Comparison of ENCODE assay signal across 17 mouse cellular contexts in genomic region chr7:117377138-117377537, GRCm38 (mm10).
"Had no signal": no experiment of that assay in that cellular context is flagged by ENCODE, and none has a peak within 500 bp of the region (broad histone marks: within the 10 kb centered on the region; RNA-seq: fewer than 3 reads in every experiment).

No protein-coding gene starts in this region.

- H3K4me3 ChIP-seq: neural tube, embryonic 12.5 days; neural tube, embryonic 13.5 days; neural tube, embryonic 15.5 days; stomach, embryonic 15.5 days had no signal

- DNase-seq: retina, postnatal 1 day; right cerebral cortex, adult 18-20 months; right cerebral cortex, postnatal 14 days; right cerebral cortex, postnatal 25 days; right cerebral cortex, postnatal 4 days; spleen, adult 18-20 months; thymus, adult 18-20 months; thymus, adult 2 months; thymus, postnatal 14 days; thymus, postnatal 25 days; thymus, postnatal 36 days; thymus, postnatal 4 days had no signal

- H3K9ac ChIP-seq: neural tube, embryonic 12.5 days; neural tube, embryonic 13.5 days; neural tube, embryonic 15.5 days; stomach, embryonic 15.5 days had no signal

- H3K9me3 ChIP-seq: neural tube, embryonic 12.5 days; neural tube, embryonic 13.5 days; neural tube, embryonic 15.5 days; stomach, embryonic 15.5 days had no signal

- H3K36me3 ChIP-seq: neural tube, embryonic 12.5 days; neural tube, embryonic 13.5 days; neural tube, embryonic 15.5 days; stomach, embryonic 15.5 days had no signal

- H3K27ac ChIP-seq: neural tube, embryonic 12.5 days; neural tube, embryonic 13.5 days; neural tube, embryonic 15.5 days; stomach, embryonic 15.5 days; stomach, postnatal 0 days had no signal
